Mouse (Mus musculus) ES-E14 (cell line): ENCODE results near the gene Ager. TPM values are rescaled to one million over a fixed set of nuclear protein-coding genes. Genes with fewer than 3 reads are reported as not detected.
A peak's percentile ranks its signal among the peaks of the same experiment; 100 is the strongest.

ENCODE experiments used
- DNase-seq: peaks from one replicate; pipeline ENCODE4 v3.0.0-alpha.2; 2013; ENCODE audit warnings: low read depth, low spot score
- H3K27ac ChIP-seq: 2 replicates; pipeline ENCODE4 v1.5.1; 2012; ENCODE audit warnings: low read depth, mild to moderate bottlenecking, low read length, moderate library complexity, mixed read lengths; ENCODE audit not compliant: poor library complexity, insufficient read depth, severe bottlenecking
- H3K36me3 ChIP-seq: 2 replicates; pipeline ENCODE4 v1.6.1; 2012; ENCODE audit warnings: mild to moderate bottlenecking, low read length, moderate library complexity, mixed read lengths; ENCODE audit not compliant: control insufficient read depth, poor library complexity, insufficient read depth, severe bottlenecking
- H3K4me1 ChIP-seq, 2 experiments: fragments of 150-350 bp in 1 of 2; sonication (generic) in 1 of 2; 2 replicates each; pipeline ENCODE4 v1.6.1; 2012; ENCODE audit warnings: low read length in 2 of 2, mild to moderate bottlenecking in 1 of 2, mixed read lengths in 1 of 2; ENCODE audit not compliant: control insufficient read depth in 2 of 2, insufficient read depth in 2 of 2, poor library complexity in 1 of 2
- H3K4me3 ChIP-seq, 2 experiments: fragments of 150-350 bp in 1 of 2; sonication (generic) in 1 of 2; 2 replicates each; pipeline ENCODE4 v1.5.1; 2012; ENCODE audit warnings: low read length in 2 of 2, low read depth in 1 of 2, mild to moderate bottlenecking in 1 of 2, mixed read lengths in 1 of 2; ENCODE audit not compliant: insufficient read depth in 1 of 2, poor library complexity in 1 of 2, severe bottlenecking in 1 of 2
- H3K9ac ChIP-seq: 2 replicates; pipeline ENCODE4 v1.6.1; 2012; ENCODE audit warnings: low read depth, mild to moderate bottlenecking, low read length, mixed read lengths; ENCODE audit not compliant: poor library complexity, insufficient read depth, severe bottlenecking
- H3K9me3 ChIP-seq: fragments of 150-350 bp; sonication (generic); 2 replicates; pipeline ENCODE4 v1.6.1; 2012; ENCODE audit warnings: low read depth, mild to moderate bottlenecking, low read length; ENCODE audit not compliant: control insufficient read depth, insufficient read depth
- CHD2 ChIP-seq: IDR thresholded peaks from 2 replicates; pipeline ENCODE4 v1.6.1; 2014; ENCODE audit warnings: mild to moderate bottlenecking, low read depth, low read length, inconsistent platforms
- HCFC1 ChIP-seq: IDR thresholded peaks from 2 replicates; pipeline ENCODE4 v1.6.1; 2012; ENCODE audit warnings: low read length, inconsistent platforms, borderline replicate concordance; ENCODE audit not compliant: insufficient read depth
- MAFK ChIP-seq: IDR thresholded peaks from 2 replicates; pipeline ENCODE4 v1.6.1; 2014; ENCODE audit warnings: mild to moderate bottlenecking, low read depth, low read length, inconsistent platforms; ENCODE audit not compliant: insufficient read depth
- ZC3H11A ChIP-seq: IDR thresholded peaks from 2 replicates; pipeline ENCODE4 v1.6.1; 2012; ENCODE audit warnings: low read depth, mild to moderate bottlenecking, inconsistent platforms, low read length, borderline replicate concordance
- ZNF384 ChIP-seq: IDR thresholded peaks from 2 replicates; pipeline ENCODE4 v1.6.1; 2012; ENCODE audit warnings: low read depth, low read length, inconsistent platforms
- in situ Hi-C, 2 experiments: fragments of 600-800 bp; cut with MboI; formaldehyde crosslinking; loops; one replicate each; pipeline ENCODE4 v1.15.1; 2025; ENCODE audit warnings: low sequenced_read_pairs in 2 of 2, inconsistent platforms in 1 of 2; ENCODE audit not compliant: unreplicated experiment in 2 of 2
- total RNA-seq: library from RNA; depleted of rRNA; stranded (reverse); fragments of 300-350 nt; gene quantifications from 2 replicates; pipeline ENCODE4 v1.2.3, GENCODE M21; 2012

Ager gene
- total RNA-seq, 1 experiment, result 2.3 TPM

DNA sequence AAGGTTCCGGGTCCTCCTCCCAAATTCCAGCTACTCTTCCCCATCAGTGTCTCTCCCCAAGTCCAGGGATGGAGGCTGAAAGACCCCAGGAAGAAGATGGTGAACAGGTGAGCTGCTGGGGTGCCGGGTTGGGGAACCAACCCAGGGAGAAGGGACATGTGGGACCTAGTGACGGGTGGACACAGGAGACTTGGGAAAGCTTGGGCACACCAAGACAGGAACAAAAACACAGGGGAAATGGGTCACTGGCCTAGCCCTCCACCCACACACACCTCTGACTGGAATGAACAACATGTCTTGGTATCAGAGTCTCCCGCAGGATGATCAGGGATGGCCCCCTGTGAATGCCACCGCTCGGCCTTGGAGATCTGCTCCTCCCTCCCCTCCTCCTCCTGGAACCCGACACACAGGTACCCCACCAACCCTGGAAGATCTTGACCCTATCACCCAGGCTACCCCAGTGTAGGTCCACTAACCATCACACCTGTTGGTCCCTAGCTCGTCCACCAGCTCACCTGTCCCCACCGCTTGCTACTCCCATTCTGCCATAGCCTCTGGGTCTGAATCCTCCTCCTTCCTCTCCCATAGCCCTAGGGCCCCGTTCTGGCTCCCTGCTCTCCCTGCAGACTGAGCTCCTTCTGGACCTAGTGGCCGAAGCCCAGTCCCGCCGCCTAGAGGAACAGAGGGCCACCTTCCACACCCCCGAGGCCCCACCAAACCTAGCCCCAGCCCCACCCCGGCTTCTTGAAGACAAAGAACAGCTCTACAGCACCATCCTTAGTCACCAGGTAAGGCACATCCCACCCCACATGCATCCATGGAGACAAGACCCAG lies 7.3 kb upstream of the Ager start:
- no peak for DNase-seq
- Histone ChIP-seq H3K9me3 (no peaks in the 10 kb centered on the region), H3K36me3 (peaks cover 11% of the 10 kb centered on the region; the same call in 1 of the 2 replicates), H3K27ac (peak overlapping the region; percentile 6; the same call in 1 of the 2 replicates), H3K4me3 (peak overlapping the region in 1 of 2 experiments; percentile 40; a peak in 1 of 4 replicates), H3K9ac (peak overlapping the region; percentile 39; the same call in 1 of the 2 replicates), H3K4me1 (peaks cover 19 to 43% of the 10 kb centered on the region in 2 experiments)
- in situ Hi-C loops, result no loop called here
- no peak for TF ChIP-seq ZC3H11A
- TF ChIP-seq HCFC1, result no peak
- TF ChIP-seq ZNF384, result no peak
- no peak for TF ChIP-seq CHD2
- no peak for TF ChIP-seq MAFK

DNA sequence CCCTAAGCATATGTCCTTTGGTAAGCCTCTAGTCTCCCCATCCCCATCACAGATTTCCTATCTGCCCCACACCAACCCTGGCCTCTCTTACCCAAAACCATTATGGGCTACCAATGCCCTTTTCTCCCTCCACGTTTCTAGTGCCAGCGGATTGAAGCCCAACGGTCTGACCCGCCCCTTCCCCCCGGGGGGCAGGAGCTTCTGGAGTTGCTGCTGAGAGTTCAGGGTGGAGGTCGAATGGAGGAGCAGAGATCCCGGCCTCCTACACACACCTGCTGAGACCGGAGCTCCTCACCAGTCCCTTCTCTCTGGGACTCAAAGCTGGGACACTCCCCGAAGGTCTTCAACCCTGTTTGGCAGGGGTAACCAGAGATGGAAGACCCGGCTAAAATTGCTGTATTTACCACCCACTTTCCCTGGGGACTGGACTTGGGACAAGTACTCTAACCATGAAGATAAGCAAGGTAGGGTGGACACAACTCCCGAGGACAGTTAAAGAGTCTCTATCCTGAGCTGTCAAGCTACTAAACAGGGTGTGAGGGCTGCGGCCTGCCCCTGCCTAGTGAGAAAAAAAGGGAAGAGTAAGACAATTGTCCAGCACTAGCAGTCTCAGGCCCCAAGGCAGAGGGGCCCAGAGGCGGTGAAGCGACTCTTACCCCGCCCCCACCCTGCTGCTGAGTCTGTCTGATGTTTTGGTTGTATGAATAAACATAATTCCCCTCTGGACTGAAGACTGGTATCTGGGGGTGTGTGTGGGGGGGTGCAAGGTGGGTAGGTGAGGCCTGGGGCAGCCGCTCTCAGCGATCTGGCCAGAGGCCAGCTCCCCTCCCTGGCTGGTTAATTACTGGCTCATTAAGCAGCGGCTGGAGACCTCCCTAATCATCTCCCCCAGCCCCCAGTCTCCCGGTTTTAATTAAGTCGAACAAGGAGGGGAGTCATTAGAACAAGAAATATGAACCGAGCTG lies 6.4 kb upstream of the Ager start, which contains the start of gene Pbx2:
TSS of gene Pbx2 (plus strand) at position 238 of the 965 bp plus-strand sequence.
- no peak for TF ChIP-seq ZC3H11A
- TF ChIP-seq HCFC1, result no peak
- no peak for TF ChIP-seq CHD2
- no peak for TF ChIP-seq MAFK
- TF ChIP-seq ZNF384, result no peak
- H3K4me3 ChIP-seq, result peak within 1 kb of the TSS; percentile 86 to 87
- H3K36me3 ChIP-seq, result peaks cover 19% of the 10 kb centered on the region; the same call in 1 of the 2 replicates
- DNase-seq, result no peak
- H3K9ac ChIP-seq, result peak within 1 kb of the TSS; percentile 87
- peaks cover 19 to 42% of the 10 kb centered on the region in 2 experiments for H3K4me1 ChIP-seq
- in situ Hi-C loops, result no loop called here
- no peaks in the 10 kb centered on the region for H3K9me3 ChIP-seq
- peak within 1 kb of the TSS; percentile 76; the same call in 1 of the 2 replicates for H3K27ac ChIP-seq

DNA sequence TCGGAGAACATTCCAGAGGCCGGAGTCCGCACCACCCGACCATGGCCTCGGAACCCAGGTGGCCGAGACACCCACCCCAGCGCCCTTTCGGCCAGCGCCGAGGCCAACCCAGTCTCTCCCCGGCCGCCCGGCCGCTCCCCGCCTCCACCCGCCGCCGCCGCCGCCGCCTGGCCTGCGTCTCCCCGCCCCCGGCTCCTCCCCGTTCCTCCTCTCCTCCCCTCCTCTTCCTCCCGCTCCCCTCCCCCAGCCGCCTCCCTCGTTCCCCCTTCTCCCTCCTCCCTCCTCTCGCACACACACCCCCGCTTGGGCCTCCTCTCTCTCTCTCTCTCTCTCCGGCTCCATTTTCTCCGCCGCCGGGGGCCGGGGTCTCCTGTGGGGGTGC lies 5.7 kb upstream of the Ager start:
- H3K4me3 ChIP-seq, result peak overlapping the region; percentile 86 to 87
- TF ChIP-seq ZC3H11A (no peak), ZNF384 (no peak), MAFK (no peak), HCFC1 (no peak), CHD2 (no peak)
- H3K9ac ChIP-seq, result peak overlapping the region; percentile 87
- peak overlapping the region; percentile 76; the same call in 1 of the 2 replicates for H3K27ac ChIP-seq
- peaks cover 19% of the 10 kb centered on the region; the same call in 1 of the 2 replicates for H3K36me3 ChIP-seq
- DNase-seq, result no peak
- no peaks in the 10 kb centered on the region for H3K9me3 ChIP-seq
- peaks cover 19 to 40% of the 10 kb centered on the region in 2 experiments for H3K4me1 ChIP-seq
- in situ Hi-C loops, result no loop called here
